Mouse (Mus musculus) cortical plate, adult 2 months (tissue): Measurements from ENCODE around the gene Zkscan16.

Experiments used
- CTCF ChIP-seq: fragments of 200-500 bp; IDR thresholded peaks from 2 replicates; pipeline ENCODE4 v1.5.1; 2011; ENCODE audit warnings: mild to moderate bottlenecking, control low read depth, low read length; ENCODE audit not compliant: insufficient read depth; ENCODE audit errors: extremely low read depth
- POLR2A ChIP-seq: fragments of 200-500 bp; IDR thresholded peaks from 2 replicates; pipeline ENCODE4 v1.6.1; 2011; ENCODE audit warnings: mild to moderate bottlenecking, low read length, control low read depth; ENCODE audit not compliant: insufficient read depth; ENCODE audit errors: extremely low read depth

GRCm38 (mm10) chr4:58986540-58987190, 43.2 kb downstream of the Zkscan16 start, which contains the start of gene Ptgr1:
- no peak for TF ChIP-seq CTCF
- TF ChIP-seq POLR2A: no peak
